Comparison of ENCODE assay signal across 21 mouse cellular contexts in genomic region chr9:28423407-28423806, GRCm38 (mm10).
DNase-seq lines count a peak whose midpoint lies in the region; ATAC-seq and TF ChIP-seq lines count a peak whose summit lies in the region.
"Had no signal": no experiment of that assay in that cellular context is flagged by ENCODE, and none has a peak within 500 bp of the region (broad histone marks: within the 10 kb centered on the region; RNA-seq: fewer than 3 reads in every experiment).

No protein-coding gene starts in this region.

- H3K4me2 ChIP-seq in forebrain, embryonic 13.5 days, result peak overlapping the region; percentile 8; the same call in 1 of the 2 replicates
- no peak overlapping the region for H3K4me2 ChIP-seq in forebrain, embryonic 12.5 days
- H3K4me2 ChIP-seq: embryonic facial prominence, embryonic 12.5 days; heart, embryonic 15.5 days; hindbrain, embryonic 15.5 days had no signal

- no peaks in the 10 kb centered on the region for H3K27me3 ChIP-seq in forebrain, embryonic 13.5 days
- no peaks in the 10 kb centered on the region; the same call in 1 of the 2 replicates for H3K27me3 ChIP-seq in forebrain, embryonic 12.5 days
- H3K27me3 ChIP-seq: CH12.LX; embryonic facial prominence, embryonic 12.5 days; heart, embryonic 15.5 days; hindbrain, embryonic 15.5 days had no signal

- H3K4me3 ChIP-seq in forebrain, embryonic 13.5 days, result no peak overlapping the region
- H3K4me3 ChIP-seq in forebrain, embryonic 12.5 days (replicated peaks), result no peak overlapping the region
- no peak overlapping the region for H3K4me3 ChIP-seq in left cerebral cortex, adult 2 months
- H3K4me3 ChIP-seq: embryonic facial prominence, embryonic 12.5 days; heart, embryonic 10.5 days; heart, embryonic 15.5 days; hindbrain, embryonic 10.5 days; hindbrain, embryonic 15.5 days had no signal

- TF ChIP-seq CTCF in left cerebral cortex, adult 2 months (IDR thresholded peaks at IDR 0.05), result no peak

- DNase-seq in left cerebral cortex, adult 2 months (ENCODE audit: extremely low spot score in 1 of 2, low spot score in 2 of 2), result no peak
- DNase-seq in left cerebral cortex, postnatal 36 days (ENCODE audit: low spot score in 2 of 2), result no peak
- DNase-seq in NIH3T3 (ENCODE audit: low read depth), result peak; percentile 4
- DNase-seq in lung, postnatal 10 days, result no peak
- DNase-seq in neural tube, embryonic 10.5 days (ENCODE audit: extremely low spot score, low spot score), result no peak
- DNase-seq: adrenal gland, adult 2 months; adrenal gland, postnatal 25 days; cerebellum, adult 2 months; cerebellum, postnatal 10 days; forebrain, postnatal 0 days; gastrocnemius, postnatal 36 days; heart, adult 18-20 months had no signal

- H3K27ac ChIP-seq in forebrain, embryonic 13.5 days, result no peak overlapping the region
- H3K27ac ChIP-seq in forebrain, embryonic 12.5 days, result no peak overlapping the region
- peak overlapping the region; percentile 54 for H3K27ac ChIP-seq in left cerebral cortex, adult 2 months
- H3K27ac ChIP-seq: embryonic facial prominence, embryonic 12.5 days; heart, embryonic 10.5 days; heart, embryonic 15.5 days; hindbrain, embryonic 10.5 days; hindbrain, embryonic 15.5 days had no signal

- WGBS in forebrain, embryonic 13.5 days, result 35% methylated on average over 12 of the region's 12 CpGs
- 35% methylated on average over 12 of the region's 12 CpGs for WGBS in forebrain, embryonic 12.5 days

- intact Hi-C loops in left cerebral cortex, adult 2 months (cut with DNase I), result loop anchor here (5.0 kb wide), 1 partner anchor 239 kb away; no protein-coding TSS in a partner anchor
- intact Hi-C loops in left cerebral cortex, postnatal 36 days (cut with DNase I), result no loop called here

- no peaks in the 10 kb centered on the region for H3K9me3 ChIP-seq in forebrain, embryonic 13.5 days (replicated peaks)
- H3K9me3 ChIP-seq in forebrain, embryonic 12.5 days, result no peaks in the 10 kb centered on the region
- H3K9me3 ChIP-seq: embryonic facial prominence, embryonic 12.5 days; heart, embryonic 10.5 days; heart, embryonic 15.5 days; hindbrain, embryonic 10.5 days; hindbrain, embryonic 15.5 days had no signal

- no peak overlapping the region for H3K9ac ChIP-seq in forebrain, embryonic 13.5 days
- no peak overlapping the region for H3K9ac ChIP-seq in forebrain, embryonic 12.5 days
- H3K9ac ChIP-seq: embryonic facial prominence, embryonic 12.5 days; forebrain, postnatal 0 days; heart, embryonic 15.5 days; hindbrain, embryonic 15.5 days had no signal

- ATAC-seq in forebrain, embryonic 13.5 days, result no peak
- no peak for ATAC-seq in forebrain, embryonic 12.5 days (ENCODE audit: low FRiP score)
- ATAC-seq: forebrain, postnatal 0 days; inflammation-experienced regulatory T-cells, adult 6 months had no signal

- no peaks in the 10 kb centered on the region for H3K36me3 ChIP-seq in forebrain, embryonic 13.5 days (ENCODE audit: poor library complexity, severe bottlenecking)
- H3K36me3 ChIP-seq in forebrain, embryonic 12.5 days (replicated peaks), result no peaks in the 10 kb centered on the region
- H3K36me3 ChIP-seq: embryonic facial prominence, embryonic 12.5 days; heart, embryonic 10.5 days; heart, embryonic 15.5 days; hindbrain, embryonic 10.5 days; hindbrain, embryonic 15.5 days had no signal

- H3K4me1 ChIP-seq in forebrain, embryonic 13.5 days, result 0 out of 2 replicates have a peak, but pooled peaks cover 4% of the 10 kb centered on the region
- 0 out of 2 replicates have a peak, but pooled peaks cover 3% of the 10 kb centered on the region for H3K4me1 ChIP-seq in forebrain, embryonic 12.5 days
- H3K4me1 ChIP-seq: embryonic facial prominence, embryonic 12.5 days; heart, embryonic 10.5 days; heart, embryonic 15.5 days; hindbrain, embryonic 15.5 days had no signal
